Mouse (Mus musculus): ENCODE data around the gene Tstd1.

Tstd1 gene

GRCm38 (mm10) chr1:171418660-171419059 lies at the start of gene Tstd1:
Tstd1 (plus strand) TSS chr1:171418872.
- peak; percentile 72 to 88 for DNase-seq

GRCm38 (mm10) chr1:171369845-171370556 lies 48.7 kb upstream of the Tstd1 start, which contains the start of gene Nectin4:
Nectin4 (plus strand) TSS chr1:171370099.
- DNase-seq, result peak; percentile 50 to 76

GRCm38 (mm10) chr1:171372880-171373279 lies 45.8 kb upstream of the Tstd1 start:
- no peak for DNase-seq

GRCm38 (mm10) chr1:171373946-171374345 lies 44.7 kb upstream of the Tstd1 start:
- no peak for DNase-seq

- no peak for DNase-seq
Observed at GRCm38 (mm10) chr1:171375646-171376097, 43.0 kb upstream of the Tstd1 start.

- no peak for DNase-seq
Observed at GRCm38 (mm10) chr1:171378298-171378697, 40.4 kb upstream of the Tstd1 start.

- DNase-seq, result peak; percentile 84 to 85
Observed at GRCm38 (mm10) chr1:171379935-171380599, 38.6 kb upstream of the Tstd1 start.

GRCm38 (mm10) chr1:171382096-171382620 lies 36.5 kb upstream of the Tstd1 start:
- no peak for DNase-seq

GRCm38 (mm10) chr1:171384361-171384760 lies 34.3 kb upstream of the Tstd1 start:
- DNase-seq, result no peak

GRCm38 (mm10) chr1:171385171-171385570 lies 33.5 kb upstream of the Tstd1 start:
- DNase-seq, result no peak

- DNase-seq, result no peak
Observed at GRCm38 (mm10) chr1:171387099-171387498, 31.6 kb upstream of the Tstd1 start.

- DNase-seq, result peak in 1 of 2 experiments; percentile 53
Observed at GRCm38 (mm10) chr1:171388376-171389102, 30.1 kb upstream of the Tstd1 start, which contains the start of gene Arhgap30. Arhgap30 (plus strand) TSS chr1:171388954.

- DNase-seq, result no peak
Observed at GRCm38 (mm10) chr1:171390101-171390500, 28.6 kb upstream of the Tstd1 start.

GRCm38 (mm10) chr1:171401821-171402220 lies 16.9 kb upstream of the Tstd1 start:
- no peak for DNase-seq

- DNase-seq, result no peak
Observed at GRCm38 (mm10) chr1:171402991-171403390, 15.7 kb upstream of the Tstd1 start.

GRCm38 (mm10) chr1:171407263-171407662 lies 11.4 kb upstream of the Tstd1 start:
- no peak for DNase-seq

GRCm38 (mm10) chr1:171410231-171410630 lies 8.4 kb upstream of the Tstd1 start:
- DNase-seq, result no peak

GRCm38 (mm10) chr1:171410947-171411484 lies 7.7 kb upstream of the Tstd1 start, which contains the start of gene Usf1:
Usf1 (plus strand) TSS chr1:171411313.
- peak; percentile 95 to 97 for DNase-seq

- no peak for DNase-seq
Observed at GRCm38 (mm10) chr1:171411492-171411941, 7.2 kb upstream of the Tstd1 start.

- DNase-seq, result peak; percentile 23 to 51
Observed at GRCm38 (mm10) chr1:171412001-171412441, 6.7 kb upstream of the Tstd1 start.

GRCm38 (mm10) chr1:171412446-171412845 lies 6.2 kb upstream of the Tstd1 start:
- DNase-seq, result no peak

GRCm38 (mm10) chr1:171413608-171414007 lies 5.1 kb upstream of the Tstd1 start:
- DNase-seq, result no peak

Measured in kidney, postnatal 25 days (tissue).